Mouse (Mus musculus) adrenal gland, postnatal 36 days (tissue): ENCODE results near the gene Trit1. TPM values are rescaled to one million over a fixed set of nuclear protein-coding genes. Genes with fewer than 3 reads are reported as not detected.
"Not testable (repeated sequence)": the region's sequence is repeated elsewhere in the genome, so short reads cannot be mapped to it uniquely, and the experiment has no call there.

Experiments
- DNase-seq, 2 experiments: peaks; one replicate each; pipeline ENCODE4 v3.0.0; 2021; ENCODE audit warnings: mixed read lengths in 1 of 2
- total RNA-seq, 2 experiments: library from RNA; stranded (reverse); gene quantifications; 2 replicates each; pipeline ENCODE4 v1.2.3; 2021

Gene Trit1
- total RNA-seq, 2 experiments from 2014 or later: 25.2 to 25.7 TPM

GRCm38 (mm10) chr4:122996618-122997381 is 19.6 kb upstream of the Trit1 start:
- DNase-seq: peak in 1 of 2 experiments; percentile 29

- DNase-seq: no peak
Measured at GRCm38 (mm10) chr4:122998537-122999262, 17.7 kb upstream of the Trit1 start.

GRCm38 (mm10) chr4:122999263-122999691 is 17.1 kb upstream of the Trit1 start:
- DNase-seq: no peak

- no peak for DNase-seq
Measured at GRCm38 (mm10) chr4:123000130-123000529, 16.3 kb upstream of the Trit1 start.

GRCm38 (mm10) chr4:123000617-123001342 is 15.6 kb upstream of the Trit1 start:
- DNase-seq: no peak

GRCm38 (mm10) chr4:123005054-123005966 is 11.1 kb upstream of the Trit1 start:
- DNase-seq: no peak

- not testable (repeated sequence) for DNase-seq
Measured at GRCm38 (mm10) chr4:123012501-123012900, 3.9 kb upstream of the Trit1 start.

- DNase-seq: no peak
Measured at GRCm38 (mm10) chr4:123013346-123013945, 3.0 kb upstream of the Trit1 start.

GRCm38 (mm10) chr4:123013949-123014406 is 2.4 kb upstream of the Trit1 start:
- DNase-seq: no peak

- no peak for DNase-seq
Measured at GRCm38 (mm10) chr4:123014501-123015282, 1.7 kb upstream of the Trit1 start.

- no peak for DNase-seq
Measured at GRCm38 (mm10) chr4:123021591-123021990, 5.2 kb downstream of the Trit1 start.

- no peak for DNase-seq
Measured at GRCm38 (mm10) chr4:123022896-123023295, 6.5 kb downstream of the Trit1 start.

- no peak for DNase-seq
Measured at GRCm38 (mm10) chr4:123025418-123025817, 9.0 kb downstream of the Trit1 start.

GRCm38 (mm10) chr4:123026161-123026560 is 9.8 kb downstream of the Trit1 start:
- DNase-seq: no peak

GRCm38 (mm10) chr4:123026597-123026996 is 10.2 kb downstream of the Trit1 start:
- no peak for DNase-seq

GRCm38 (mm10) chr4:123034841-123035240 is 18.4 kb downstream of the Trit1 start:
- DNase-seq: no peak

- no peak for DNase-seq
Measured at GRCm38 (mm10) chr4:123035636-123036035, 19.2 kb downstream of the Trit1 start.

- DNase-seq: no peak
Measured at GRCm38 (mm10) chr4:123036710-123037109, 20.3 kb downstream of the Trit1 start.

- no peak for DNase-seq
Measured at GRCm38 (mm10) chr4:123041131-123041530, 24.7 kb downstream of the Trit1 start.

GRCm38 (mm10) chr4:123043858-123044257 is 27.5 kb downstream of the Trit1 start:
- DNase-seq: no peak
